Mouse (Mus musculus): ENCODE results near the gene Sectm1b.
"Not testable (repeated sequence)": the region's sequence is repeated elsewhere in the genome, so short reads cannot be mapped to it uniquely, and the experiment has no call there.

Sectm1b gene

DNA sequence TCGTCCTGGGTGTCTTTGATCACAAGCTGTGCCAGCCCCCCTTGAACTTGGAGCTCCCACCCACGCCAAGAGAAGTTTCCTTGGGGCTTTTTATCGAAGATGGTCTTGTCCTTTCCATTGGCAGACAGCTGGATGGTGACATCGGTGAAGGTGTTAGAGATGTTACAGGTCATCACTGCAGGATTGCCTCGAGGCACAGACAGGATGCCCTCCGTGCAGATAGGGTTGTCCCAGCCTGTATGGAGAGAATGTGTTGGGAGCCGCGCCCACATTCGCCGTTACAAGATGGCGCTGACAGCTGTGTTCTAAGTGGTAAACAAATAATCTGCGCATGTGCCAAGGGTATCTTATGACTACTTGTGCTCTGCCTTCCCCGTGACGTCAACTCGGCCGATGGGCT is 6.3 kb upstream of the Sectm1b start:
- DNase-seq (ENCODE audit: low spot score): not testable (repeated sequence)

DNA sequence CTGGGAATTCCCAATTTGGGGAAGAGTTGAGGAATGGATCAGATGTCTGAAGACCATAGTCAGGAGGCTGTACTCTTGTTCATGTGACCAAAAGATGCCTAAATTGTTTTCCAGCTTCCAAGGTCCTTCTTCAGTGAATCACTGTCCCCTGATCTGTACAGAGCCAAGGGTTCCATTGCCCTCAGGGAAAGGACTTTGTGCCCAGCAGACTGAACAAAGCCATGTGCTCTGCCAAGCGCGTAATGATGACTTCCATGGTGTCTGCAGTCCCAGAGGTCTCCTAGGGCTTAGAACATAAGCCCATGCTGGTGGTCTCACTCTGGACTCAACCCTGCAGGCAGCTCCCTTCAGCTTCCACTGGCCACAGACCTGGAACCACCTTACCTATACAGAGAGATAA is 4.5 kb upstream of the Sectm1b start:
- DNase-seq (ENCODE audit: low spot score): no peak

- DNase-seq (ENCODE audit: low spot score): no peak
Measured at GRCm38 (mm10) chr11:121064197-121064596, 828 bp upstream of the Sectm1b start.

GRCm38 (mm10) chr11:121061615-121062014 is 1.8 kb downstream of the Sectm1b start:
- no peak for DNase-seq (ENCODE audit: low spot score)

DNA sequence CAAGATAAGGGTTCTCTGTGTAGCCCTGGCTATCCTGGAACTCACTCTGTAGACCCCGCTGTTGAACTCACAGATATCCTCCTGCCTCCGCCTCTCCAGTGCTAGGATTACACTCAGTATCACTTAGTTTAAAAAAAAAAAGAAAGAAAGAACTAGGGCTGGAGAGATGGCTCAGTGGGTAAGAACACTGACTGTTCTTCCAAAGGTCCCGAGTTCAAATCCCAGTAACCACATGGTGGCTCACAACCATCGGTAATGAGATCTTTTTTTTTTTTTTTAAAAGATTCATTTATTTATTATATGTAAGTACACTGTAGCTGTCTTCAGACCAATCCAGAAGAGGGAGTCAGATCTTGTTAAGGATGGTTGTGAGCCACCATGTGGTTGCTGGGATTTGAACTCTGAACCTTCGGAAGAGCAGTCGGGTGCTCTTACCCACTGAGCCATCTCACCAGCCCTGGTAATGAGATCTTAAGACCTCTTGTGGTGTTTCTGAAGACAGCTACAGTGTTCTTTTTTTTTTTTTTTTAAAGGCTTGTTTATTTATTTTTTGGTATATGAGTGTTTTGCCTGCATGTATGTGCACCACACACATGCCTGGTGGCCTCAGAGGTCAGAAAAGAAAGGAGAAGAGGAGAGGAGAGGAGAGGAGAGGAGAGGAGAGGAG is 2.8 kb downstream of the Sectm1b start:
- DNase-seq (ENCODE audit: low spot score): not testable (repeated sequence)

GRCm38 (mm10) chr11:121059471-121059870 is 3.9 kb downstream of the Sectm1b start:
- no peak for DNase-seq (ENCODE audit: low spot score)

DNA sequence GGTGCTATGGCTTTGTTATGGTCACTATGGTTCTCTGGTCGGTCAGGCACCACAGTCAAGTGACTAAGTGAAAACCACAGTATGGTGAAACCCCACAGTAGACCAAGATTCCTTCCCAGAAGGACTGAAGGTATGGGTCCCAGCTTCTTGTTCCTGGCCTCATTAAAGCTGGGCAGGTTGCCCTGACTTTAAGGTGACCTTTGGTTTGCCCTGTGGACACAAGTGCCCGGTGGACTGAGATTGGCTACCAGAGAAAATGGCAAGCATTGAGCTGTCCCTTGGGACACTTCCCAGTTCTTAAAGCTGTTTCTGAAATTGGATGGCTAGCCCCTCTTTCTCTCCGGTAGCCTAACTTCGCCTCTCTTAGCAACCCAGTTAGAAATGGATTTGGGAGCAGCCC is 4.4 kb downstream of the Sectm1b start:
- DNase-seq (ENCODE audit: low spot score): no peak

DNA sequence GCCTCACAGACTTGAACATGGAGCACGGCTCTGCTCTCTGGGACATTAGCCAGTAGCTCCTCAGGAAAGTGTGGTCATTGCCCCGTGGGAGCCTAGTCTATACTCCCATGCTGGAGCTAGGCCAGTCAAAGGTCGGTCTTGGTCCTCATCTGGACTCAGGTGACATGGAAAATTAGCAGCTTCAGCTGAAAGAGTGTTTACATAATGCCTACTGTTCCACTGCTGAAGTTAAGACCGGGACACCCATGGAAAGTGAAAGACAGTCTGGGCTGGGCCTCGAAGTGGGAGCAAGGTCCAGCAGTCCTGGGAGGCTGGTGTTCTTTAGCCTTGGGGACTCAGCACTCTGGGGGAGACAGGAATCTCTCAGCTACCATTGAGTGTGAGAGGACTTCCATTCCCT is 5.2 kb downstream of the Sectm1b start:
- no peak for DNase-seq (ENCODE audit: low spot score)

DNA sequence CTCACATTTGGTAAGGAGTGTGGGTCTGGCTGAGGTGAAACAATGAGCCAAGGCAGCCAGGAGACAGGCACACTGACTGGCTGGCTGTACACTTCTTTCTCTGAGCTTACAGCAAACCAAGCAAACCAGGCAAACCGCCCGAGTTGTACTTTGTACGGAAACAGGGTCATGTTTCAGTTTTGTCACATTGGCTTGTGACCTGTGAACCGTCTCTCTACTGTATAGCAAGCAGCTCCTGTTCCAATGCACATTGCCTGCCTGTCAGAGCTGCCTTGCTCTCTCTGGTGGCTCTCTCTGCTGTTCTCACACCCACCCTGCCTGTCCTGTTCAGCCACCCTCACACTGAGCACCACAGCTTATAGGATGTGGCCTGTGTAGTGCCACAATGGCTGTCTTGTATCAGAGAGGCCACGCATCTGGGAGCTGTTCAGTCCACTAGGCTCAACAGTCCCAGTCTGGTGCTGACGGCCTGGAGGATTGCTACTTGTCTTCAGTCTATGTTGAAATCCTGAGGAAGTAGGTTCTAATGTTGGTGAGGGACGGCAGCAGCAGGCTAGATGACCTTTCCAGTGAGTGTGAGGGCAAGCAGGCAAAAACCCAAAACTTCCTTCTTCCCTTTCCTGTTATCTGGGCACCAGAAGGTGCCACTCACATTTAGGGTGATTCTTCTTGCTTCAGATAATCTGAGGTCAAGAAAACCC is 6.7 kb downstream of the Sectm1b start:
- DNase-seq (ENCODE audit: low spot score): no peak

- peak; percentile 84 for DNase-seq (ENCODE audit: low spot score)
Measured at GRCm38 (mm10) chr11:121053536-121053935, 9.8 kb downstream of the Sectm1b start.

GRCm38 (mm10) chr11:121052387-121052786 is 11.0 kb downstream of the Sectm1b start:
- no peak for DNase-seq (ENCODE audit: low spot score)

- DNase-seq (ENCODE audit: low spot score): no peak
Measured at GRCm38 (mm10) chr11:121051793-121052192, 11.6 kb downstream of the Sectm1b start.

- no peak for DNase-seq (ENCODE audit: low spot score)
Measured at GRCm38 (mm10) chr11:121049840-121050239, 13.5 kb downstream of the Sectm1b start.

DNA sequence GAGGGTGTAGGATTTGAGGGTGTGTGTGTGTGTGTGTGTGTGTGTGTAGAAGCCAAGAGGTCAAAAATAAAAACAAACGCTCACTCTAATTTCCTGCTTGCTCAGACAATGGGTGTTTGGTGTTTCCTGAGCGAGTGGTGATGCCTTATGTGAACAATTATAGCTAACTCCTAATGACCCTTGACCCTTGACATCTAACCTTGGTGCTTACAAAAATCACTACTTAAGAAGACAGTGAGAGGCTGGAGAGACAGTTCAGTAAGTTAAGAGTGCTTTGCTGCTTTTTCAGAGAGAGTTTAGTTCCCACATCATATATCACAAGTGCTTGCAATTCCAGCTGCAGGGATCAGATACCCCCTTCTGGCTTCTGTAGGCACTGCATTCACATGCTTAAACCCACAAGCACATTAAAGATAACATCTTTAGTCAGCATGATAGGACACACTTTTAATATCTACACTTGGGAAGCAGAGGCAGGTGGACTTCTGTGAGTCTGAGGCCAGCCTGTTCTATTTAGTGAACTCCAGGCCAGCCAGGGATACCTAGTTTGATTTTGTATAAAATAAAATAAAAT is 15.5 kb downstream of the Sectm1b start:
- DNase-seq (ENCODE audit: low spot score): no peak

- no peak for DNase-seq (ENCODE audit: low spot score)
Measured at GRCm38 (mm10) chr11:121045286-121045685, 18.1 kb downstream of the Sectm1b start.

GRCm38 (mm10) chr11:121043025-121043424 is 20.3 kb downstream of the Sectm1b start:
- not testable (repeated sequence) for DNase-seq (ENCODE audit: low spot score)

GRCm38 (mm10) chr11:121042480-121042879 is 20.9 kb downstream of the Sectm1b start:
- no peak for DNase-seq (ENCODE audit: low spot score)

GRCm38 (mm10) chr11:121041636-121042035 is 21.7 kb downstream of the Sectm1b start:
- no peak for DNase-seq (ENCODE audit: low spot score)

GRCm38 (mm10) chr11:121041212-121041611 is 22.2 kb downstream of the Sectm1b start:
- peak; percentile 87 for DNase-seq (ENCODE audit: low spot score)

GRCm38 (mm10) chr11:121039302-121039701 is 24.1 kb downstream of the Sectm1b start, which contains the start of gene Cd7:
Gene Cd7 (minus strand): TSS chr11:121039418.
- no peak for DNase-seq (ENCODE audit: low spot score)

- no peak for DNase-seq (ENCODE audit: low spot score)
Measured at GRCm38 (mm10) chr11:121038366-121039240, 24.8 kb downstream of the Sectm1b start.

- DNase-seq (ENCODE audit: low spot score): no peak
Measured at GRCm38 (mm10) chr11:121033118-121033517, 30.3 kb downstream of the Sectm1b start.

All from urinary bladder, postnatal 25 days (tissue).